Mouse (Mus musculus) kidney, postnatal 14 days (tissue): Measurements from ENCODE around the gene Setd1b.
A peak's percentile ranks its signal among the peaks of the same experiment; 100 is the strongest.

Source experiments
- DNase-seq: peaks from one replicate; pipeline ENCODE4 v3.0.0; 2022; ENCODE audit warnings: mixed read lengths

Gene Setd1b

DNA sequence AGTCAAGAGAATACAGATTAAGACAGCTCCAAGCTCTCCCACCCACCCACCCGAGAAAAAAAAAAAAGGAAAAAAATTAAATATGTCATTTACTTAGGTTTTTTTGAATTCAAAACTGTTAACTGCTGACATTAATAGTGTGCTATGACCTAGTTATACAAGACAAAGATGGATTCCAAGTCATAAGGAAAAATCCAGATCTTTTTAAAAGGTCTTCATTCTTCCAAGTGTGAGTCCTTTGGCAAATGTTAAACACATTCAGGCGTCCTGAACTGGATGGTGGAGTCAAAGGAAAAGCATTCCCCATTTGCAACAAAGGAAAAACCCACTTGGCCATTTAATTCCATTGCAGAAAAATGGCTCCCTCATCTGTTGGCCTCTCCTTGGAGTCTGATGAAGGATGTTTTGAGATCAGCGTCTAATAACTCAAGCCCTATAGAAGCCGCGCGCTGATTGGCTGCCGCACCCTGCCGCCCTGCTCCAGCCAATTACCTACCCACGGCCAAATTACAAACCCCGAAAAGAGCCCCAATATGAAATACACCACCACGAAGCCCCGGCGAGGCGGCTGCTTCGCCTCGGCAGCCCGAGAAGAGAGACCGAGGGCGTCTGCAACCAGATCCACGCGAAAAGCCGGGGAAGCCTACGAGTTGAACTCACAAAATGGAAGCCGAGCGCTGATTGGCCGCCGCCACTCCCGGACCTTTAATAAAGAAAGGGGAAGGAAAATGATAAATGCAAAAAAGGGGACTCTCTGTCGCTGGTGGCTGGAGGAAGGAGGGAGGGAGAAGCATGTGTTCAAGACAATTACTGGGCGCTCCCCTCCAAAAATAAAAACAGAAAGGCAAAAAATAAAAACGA, 1.1 kb upstream of the Setd1b start:
- peak; percentile 95 for DNase-seq

DNA sequence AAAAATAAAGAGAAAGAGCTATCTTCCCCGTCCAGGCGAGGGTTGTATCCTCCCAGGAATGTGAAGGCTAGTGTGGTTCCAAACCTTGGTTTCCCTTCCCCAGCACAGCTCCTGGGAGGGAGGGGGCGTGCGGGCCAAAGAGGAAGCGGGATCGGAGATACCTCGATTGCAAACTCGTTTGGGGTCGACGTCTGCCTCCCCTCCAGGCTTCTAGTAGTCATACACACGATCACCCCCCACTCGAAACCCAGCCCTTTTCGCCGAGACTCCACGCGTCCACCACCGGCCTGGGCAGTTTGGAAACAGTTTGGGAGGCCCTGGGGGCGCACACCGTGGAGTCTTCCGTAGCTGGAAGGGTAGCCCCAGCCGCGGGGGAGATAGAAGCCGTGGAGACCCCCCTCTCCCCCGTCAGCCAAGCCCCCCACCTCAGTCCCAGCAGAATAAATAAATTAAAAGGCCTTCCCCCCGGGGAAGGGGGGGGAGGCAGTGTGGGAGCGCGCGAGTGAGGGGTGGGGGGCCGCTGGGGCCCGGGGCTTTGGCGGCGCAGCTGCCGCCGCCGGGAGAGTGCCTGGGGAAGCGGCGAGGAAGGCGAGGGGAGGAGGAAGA, 335 bp upstream of the Setd1b start:
- DNase-seq: peak; percentile 68

DNA sequence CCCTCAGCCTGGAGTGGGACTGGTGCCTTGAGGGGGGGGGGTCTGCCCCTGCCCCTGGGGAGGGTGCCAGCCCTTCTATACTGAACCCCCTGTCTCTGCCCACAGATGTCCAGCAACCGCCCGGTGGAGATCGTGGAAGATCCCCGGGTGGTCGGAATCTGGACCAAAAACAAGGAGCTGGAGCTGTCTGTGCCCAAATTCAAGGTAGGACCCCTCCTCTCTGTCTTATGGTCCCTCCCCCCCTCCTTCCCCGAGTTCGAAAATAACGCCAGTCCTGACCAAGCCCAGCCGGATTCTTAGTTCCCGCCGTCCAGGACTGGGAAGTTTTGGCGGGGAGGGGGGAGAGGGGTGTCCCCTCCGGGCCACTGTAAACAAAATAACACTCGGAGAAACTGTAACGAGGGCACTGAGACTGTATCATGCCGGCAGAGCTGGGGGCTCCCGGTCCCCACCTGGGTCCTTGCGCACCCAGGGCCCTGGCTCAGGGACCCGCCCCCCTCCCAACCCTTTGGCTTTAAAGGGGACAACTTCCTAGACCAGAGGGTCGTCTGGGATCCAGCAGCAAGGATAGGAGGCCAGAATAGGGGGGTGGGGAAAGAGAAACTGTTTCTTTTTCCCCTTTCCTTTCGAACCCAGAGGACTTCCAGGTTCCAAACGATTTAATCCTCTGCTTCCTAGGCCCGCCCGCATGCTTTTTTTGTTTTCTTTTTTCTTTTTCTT, 1.4 kb downstream of the Setd1b start:
- DNase-seq: peak; percentile 48

DNA sequence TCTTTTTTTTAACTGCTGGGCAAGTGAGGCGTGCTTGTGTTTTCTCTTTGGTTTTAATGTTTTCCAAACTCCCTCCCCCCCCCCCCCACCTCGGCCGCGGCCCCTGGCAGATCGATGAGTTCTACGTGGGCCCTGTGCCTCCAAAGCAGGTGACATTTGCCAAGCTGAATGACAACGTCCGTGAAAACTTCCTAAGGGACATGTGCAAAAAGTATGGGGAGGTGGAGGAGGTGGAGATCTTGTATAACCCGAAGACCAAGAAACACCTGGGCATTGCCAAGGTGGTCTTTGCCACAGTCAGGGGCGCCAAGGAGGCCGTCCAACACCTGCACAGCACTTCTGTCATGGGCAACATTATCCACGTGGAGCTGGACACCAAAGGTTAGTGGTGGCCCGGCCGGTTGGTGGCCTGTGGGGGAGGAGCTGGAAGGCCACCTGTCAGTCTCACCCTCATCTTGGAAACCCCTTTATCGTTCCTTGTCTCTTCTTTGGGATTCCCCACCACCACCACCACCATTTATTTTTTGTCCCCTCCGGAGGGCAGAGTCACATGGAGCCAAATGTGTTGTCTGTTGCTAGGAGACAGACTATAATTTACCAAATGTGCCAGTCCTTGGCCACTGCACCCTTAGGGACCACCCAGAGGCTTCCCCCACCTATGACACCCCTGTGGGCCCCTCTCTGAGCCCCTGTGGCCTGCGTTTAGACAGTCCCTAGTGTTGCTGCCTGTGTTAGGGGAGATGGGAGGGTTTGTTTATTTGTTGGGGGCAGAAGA, 2.2 kb downstream of the Setd1b start:
- DNase-seq: no peak

DNA sequence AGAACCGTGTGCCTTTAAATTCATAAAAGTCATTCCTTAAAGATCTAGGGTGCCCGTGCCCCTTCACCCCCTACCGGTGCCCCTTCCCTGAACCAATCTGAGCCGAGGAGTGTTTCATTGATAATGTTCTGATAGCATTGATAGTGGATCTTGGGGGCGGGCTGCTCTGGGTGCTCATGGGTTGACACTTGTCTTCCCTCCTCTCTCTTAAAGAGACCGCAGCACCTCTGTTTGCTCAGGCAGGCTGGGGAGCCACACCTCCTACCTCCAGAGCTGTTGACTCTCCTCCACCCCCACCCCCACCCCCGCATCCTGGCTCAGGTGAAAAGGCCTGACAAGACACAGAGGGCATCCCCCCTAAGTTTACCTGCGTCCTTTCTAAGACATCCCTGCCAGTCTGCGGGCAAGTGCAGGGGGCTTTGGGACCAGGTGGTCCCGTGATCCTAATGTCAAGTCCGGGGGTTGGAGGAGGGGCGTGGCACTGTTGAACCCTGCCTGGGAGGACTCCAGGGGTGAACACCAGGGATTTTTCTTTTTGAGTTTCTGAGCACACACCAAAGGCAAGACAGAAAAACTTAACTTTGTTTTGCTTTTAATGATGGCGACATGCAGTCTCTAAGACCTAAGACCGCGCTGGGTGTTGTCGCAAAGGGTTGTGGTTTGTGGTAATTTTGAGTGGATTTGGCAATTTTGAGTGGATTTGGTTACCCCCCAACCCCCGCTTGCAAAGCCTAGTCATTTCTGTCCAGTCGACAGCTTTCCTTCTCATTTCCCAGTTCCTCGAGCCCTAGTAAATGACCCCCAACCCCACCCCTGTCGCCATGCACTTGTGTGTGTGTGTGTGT, 3.0 kb downstream of the Setd1b start:
- no peak for DNase-seq

DNA sequence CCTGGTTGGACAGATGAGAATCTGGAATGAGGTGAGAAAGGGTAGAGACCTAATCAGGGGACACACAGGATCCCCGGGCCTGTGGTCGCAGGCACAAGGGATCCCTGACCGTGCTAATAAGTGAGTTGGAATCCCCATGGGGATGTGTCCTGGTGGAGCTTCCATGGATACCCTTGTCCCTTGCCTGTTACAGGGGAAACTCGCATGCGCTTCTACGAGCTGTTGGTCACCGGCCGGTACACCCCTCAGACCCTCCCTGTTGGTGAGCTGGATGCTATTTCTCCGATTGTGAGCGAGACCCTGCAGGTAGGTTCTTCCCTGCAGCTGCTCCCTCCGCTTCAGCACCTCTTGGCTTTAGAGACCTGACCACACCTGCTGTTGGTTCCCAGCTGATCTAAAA, 4.4 kb downstream of the Setd1b start:
- DNase-seq: no peak

DNA sequence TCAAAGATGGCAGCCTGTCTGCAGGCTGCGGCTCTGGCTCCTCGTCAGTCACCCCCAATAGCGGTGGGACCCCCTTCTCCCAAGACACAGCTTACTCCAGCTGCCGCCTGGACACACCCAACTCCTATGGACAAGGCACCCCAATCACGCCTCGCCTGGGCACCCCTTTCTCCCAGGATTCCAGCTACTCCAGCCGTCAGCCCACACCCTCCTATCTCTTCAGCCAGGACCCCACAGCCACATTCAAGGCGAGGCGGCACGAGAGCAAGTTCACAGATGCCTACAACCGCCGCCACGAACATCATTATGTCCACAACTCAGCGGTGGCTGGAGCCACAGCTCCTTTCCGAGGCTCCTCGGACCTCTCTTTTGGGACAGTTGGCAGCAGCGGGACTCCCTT, 5.6 kb downstream of the Setd1b start:
- DNase-seq: no peak

DNA sequence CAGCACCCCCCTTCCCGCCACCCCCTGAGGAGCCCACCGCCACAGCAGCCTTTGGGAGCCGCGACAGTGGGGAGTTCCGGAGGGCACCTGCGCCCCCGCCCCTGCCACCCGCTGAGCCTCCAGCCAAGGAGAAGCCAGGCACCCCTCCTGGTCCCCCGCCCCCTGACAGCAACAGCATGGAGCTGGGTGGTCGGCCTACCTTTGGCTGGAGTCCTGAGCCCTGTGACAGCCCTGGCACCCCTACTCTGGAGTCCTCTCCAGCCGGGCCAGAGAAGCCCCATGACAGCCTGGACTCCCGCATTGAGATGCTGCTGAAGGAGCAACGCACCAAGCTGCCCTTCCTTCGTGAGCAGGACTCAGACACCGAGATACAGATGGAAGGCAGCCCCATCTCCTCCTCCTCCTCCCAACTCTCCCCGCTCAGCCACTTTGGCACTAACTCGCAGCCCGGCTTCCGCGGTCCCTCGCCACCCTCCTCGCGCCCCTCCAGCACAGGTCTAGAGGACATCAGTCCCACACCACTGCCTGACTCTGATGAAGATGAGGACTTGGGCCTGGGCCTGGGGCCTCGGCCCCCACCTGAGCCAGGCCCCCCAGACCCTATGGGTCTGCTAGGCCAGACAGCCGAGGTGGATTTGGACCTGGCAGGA, 6.2 kb downstream of the Setd1b start:
- DNase-seq: no peak

DNA sequence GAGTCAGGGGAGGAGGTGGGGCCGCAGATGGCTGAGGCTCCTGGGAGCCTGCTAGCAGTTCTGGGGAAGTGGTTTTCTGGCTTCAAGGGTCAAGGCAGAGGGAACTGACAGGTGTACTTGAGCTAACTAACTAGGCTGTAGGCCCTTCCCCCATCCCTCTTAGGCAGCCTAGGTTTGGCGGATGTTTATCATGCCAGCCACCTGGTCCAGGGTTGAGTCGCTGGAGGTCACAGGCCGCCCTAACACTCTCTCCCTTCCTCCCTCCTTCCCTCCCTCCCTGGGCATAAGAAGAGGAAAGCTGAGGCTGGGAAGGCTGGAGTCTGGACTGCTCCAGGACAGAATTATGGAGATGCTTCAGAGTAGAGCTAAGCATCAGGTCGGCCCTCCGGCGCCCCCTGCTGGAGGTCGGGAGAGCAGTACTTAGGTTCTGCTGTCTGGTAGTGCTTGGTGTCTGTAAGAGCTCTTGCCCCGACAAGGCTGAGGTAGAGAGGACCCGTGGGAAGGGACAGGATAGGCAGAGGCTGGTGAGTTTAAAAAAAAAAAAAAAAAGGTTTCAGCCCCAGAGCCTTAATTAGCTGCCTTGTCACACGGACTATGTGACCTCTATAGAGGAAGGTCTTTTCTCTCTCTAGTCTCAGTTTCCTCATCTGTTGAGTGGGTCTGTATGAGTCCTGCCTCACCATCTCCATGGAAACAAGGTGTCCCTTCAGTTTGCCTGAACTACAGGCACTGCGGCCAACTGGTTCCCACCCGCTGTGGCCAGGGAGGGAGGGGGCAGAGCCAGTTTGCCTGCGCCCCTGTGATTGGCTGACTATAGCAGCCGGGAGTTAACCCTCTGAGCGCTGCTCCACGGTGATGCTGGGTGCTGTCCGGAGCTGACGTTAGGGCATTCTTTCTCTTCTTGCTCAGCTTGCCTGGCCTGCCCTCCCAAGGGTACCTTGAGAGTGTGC, 7.7 kb downstream of the Setd1b start:
- peak; percentile 92 for DNase-seq

DNA sequence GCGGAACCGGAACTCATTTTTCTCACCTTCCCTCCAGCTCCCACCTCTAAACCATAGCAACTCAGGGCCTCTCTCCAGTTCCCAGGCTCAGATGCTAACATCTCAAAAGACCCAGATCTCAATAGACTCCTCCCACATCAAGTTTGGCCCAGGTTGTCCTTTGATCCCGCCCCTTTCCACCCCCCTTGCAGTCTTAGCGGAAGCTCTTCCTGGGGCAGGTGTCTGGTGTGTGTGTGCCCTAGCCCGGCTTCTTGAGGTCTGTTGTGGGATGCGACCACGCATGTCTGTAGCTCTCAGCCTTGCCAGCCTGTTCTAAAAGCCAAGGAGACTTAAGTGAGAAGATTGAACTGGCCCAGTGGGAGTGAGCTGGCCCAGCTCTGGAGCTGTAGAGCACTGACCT, 8.6 kb downstream of the Setd1b start:
- DNase-seq: no peak

DNA sequence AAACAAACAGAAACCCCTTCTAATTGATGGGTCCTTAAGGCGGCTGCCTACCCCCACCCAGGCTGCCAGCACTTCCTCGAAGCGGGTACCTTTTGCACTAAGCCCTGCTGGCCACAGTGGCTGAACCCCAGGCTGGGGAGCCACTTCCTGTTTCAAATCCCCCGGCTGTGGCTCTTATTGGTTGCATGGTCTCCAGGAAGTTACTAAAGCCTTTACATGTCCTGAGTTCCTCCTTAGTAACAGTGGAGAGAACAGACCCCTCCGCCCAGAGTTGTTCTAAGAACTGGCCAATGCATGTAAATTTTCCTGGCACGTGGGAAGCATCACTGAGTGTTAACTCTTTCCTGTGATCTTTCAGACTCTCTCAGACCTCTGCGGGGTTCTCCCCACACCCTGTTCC, 9.1 kb downstream of the Setd1b start:
- peak; percentile 52 for DNase-seq

DNA sequence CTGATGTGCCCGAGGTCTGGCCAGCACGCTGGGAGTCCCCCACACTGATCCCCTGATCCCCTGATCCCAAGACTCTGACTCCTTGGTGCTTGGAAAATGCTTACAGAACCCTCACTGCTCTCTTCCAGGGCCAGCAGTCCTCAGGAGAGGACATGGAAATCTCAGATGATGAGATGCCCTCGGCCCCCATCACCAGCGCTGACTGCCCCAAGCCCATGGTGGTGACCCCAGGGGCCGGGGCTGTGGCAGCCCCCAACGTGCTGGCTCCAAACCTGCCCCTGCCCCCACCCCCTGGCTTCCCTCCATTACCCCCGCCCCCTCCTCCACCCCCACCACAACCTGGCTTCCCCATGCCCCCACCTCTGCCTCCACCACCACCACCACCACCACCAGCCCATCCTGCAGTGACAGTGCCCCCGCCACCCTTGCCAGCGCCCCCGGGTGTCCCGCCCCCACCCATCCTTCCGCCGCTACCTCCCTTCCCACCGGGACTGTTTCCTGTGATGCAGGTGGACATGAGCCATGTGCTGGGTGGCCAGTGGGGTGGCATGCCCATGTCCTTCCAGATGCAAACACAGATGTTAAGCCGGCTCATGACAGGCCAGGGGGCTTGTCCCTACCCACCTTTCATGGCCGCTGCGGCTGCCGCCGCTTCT, 9.8 kb downstream of the Setd1b start:
- DNase-seq: no peak

DNA sequence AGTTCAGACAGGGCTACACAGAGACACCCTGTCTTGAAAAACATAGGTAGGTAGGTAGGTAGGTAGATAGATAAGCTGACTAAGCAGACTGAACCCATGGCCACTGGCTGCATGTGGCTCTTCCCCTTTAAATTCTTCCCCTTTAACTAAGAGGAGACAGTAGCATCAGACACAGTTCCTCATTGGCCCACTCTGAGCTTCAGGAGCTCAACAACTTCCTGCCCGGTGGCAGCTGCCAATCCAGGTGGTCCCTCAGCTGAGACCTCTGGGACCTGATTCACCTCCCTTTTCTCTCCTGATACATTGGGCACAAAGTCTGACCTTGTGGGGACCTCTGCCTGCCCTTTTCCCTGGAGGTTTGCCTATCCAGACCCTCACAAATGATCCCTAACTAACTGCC, 10.9 kb downstream of the Setd1b start:
- no peak for DNase-seq

DNA sequence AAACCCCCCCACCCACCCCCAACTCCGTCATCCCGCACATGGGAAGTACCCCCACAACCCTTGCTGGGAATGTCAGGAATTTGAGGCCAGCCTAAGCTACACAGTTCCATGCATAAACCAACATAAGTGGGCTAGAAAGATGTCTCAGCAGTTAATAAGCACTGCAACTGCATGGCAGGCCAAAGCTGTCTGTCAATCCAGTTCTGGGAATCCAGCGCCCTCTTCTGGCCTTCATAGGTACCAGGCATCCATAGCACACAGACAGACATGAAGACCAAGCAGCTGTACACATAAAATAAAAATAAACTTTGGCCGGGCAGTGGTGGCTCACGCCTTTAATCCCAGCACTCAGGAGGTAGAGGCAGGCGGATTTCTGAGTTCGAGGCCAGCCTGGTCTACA, 13.4 kb downstream of the Setd1b start:
- DNase-seq: peak; percentile 82

DNA sequence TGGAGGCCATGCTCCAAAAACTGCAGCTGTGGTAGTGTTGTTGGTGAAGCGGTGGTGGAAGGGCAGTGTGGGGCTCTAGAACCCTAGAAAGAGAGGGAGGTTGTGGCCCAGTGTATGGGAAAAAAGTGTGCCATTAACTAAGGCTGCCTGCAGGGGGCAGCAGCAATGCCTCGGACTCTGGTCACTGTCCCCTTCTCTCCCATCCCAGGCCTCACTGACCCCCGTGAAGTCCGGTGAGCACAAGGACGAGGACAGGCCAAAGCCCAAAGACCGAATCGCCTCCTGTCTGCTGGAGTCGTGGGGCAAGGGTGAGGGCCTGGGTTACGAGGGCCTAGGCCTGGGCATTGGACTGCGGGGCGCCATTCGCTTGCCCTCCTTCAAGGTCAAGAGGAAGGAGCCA, 14.8 kb downstream of the Setd1b start:
- no peak for DNase-seq

DNA sequence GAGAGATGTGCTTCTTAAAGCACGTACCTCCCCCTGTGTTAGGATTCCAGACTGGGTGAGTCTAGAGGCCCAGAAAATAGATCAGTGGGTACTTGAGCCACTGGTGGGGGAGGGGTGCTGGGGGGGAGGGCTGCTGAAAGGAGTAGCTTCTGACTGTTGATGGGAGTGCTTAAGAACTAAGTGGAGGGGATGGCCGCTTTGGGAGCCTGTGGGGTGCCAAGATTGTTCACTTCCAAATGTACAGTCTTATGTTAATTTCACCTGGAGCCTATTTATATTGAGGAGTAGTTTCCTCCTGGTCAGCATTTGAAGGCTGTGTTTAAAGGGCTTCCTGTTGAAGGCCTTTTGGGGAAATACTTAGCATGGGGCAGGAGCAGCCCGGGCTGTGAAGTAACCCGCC, 16.0 kb downstream of the Setd1b start:
- no peak for DNase-seq

DNA sequence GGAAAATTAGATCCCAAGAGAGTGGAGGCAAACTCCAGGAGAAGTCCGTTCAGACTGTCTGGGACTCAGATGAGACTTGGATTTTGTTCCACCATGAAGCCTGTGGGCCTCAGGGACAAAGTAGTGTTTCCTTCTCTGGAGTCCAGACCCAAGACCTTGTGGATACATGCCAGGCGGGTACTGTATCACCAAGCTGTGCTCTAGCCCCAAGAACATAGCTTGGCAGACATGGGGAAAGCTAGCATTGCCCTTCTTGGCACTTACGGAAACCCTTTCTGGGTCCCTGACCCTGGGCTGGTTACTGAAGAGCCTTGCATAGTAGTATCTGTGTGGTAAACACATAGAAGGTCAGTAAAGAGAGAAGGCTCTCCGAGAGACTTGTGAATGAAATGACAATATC, 17.5 kb downstream of the Setd1b start:
- DNase-seq: no peak

DNA sequence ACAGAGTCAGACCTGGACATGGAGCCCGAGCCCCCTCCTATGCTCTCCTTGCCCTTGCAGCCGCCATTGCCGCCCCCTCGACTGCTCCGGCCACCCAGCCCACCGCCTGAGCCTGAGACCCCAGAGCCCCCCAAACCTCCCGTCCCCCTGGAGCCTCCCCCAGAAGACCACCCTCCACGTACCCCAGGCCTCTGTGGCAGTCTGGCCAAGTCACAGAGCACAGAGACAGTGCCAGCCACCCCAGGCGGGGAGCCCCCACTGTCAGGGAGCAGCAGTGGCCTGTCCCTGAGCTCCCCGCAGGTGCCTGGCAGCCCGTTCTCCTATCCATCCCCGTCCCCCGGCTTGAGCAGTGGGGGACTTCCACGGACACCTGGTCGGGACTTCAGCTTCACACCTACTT, 17.9 kb downstream of the Setd1b start:
- DNase-seq: no peak

DNA sequence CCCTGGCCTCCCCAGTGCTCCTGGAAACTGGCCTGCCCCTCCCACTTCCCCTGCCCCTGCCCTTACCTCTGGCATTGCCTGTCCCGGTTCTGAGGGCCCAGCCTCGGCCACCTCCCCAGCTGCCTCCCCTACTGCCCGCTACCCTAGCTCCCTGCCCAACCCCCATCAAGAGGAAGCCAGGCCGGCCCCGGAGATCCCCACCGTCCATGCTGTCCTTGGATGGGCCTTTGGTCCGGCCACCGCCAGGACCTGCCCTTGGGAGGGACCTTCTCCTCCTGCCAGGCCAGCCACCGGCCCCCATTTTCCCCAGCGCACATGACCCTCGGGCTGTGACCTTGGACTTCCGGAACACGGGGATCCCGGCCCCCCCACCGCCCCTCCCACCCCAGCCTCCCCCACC, 18.3 kb downstream of the Setd1b start:
- no peak for DNase-seq

DNA sequence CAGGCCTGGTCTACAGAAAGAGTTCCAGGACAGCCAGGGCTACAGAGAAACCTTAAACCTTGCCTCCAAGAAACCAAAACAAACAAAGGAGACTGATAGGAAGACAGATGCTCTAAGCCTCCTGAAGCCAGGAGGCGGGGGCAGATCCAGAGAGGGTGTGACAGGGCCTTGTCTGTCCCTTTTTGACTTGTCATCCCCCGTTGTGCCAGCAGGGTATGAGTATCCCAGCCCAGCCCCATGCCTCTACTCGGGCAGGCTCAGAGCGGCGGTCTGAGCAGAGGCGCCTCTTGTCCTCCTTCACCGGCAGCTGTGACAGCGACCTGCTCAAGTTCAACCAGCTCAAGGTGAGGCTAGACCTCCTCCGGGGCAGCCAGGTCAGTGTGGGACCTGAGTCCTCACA, 20.9 kb downstream of the Setd1b start:
- no peak for DNase-seq
